Mouse (Mus musculus) mesoderm, embryonic 11.5 days (tissue): ENCODE data around the gene AC124108.1.

ENCODE experiments used
- DNase-seq: peaks from one replicate; pipeline ENCODE4 v3.0.0-alpha.2; 2012; ENCODE audit warnings: low read depth, low spot score

Gene AC124108.1

GRCm38 (mm10) chr1:132164780-132165518 is 26.3 kb upstream of the AC124108.1 start:
- peak; percentile 53 for DNase-seq

GRCm38 (mm10) chr1:132165859-132166258 is 25.4 kb upstream of the AC124108.1 start:
- no peak for DNase-seq

- DNase-seq = no peak
Observed at GRCm38 (mm10) chr1:132168115-132168767, 23.0 kb upstream of the AC124108.1 start.

GRCm38 (mm10) chr1:132170698-132171097 is 20.6 kb upstream of the AC124108.1 start:
- no peak for DNase-seq

GRCm38 (mm10) chr1:132171619-132172018 is 19.6 kb upstream of the AC124108.1 start:
- DNase-seq = no peak

- DNase-seq = no peak
Observed at GRCm38 (mm10) chr1:132186303-132186702, 5.0 kb upstream of the AC124108.1 start.

- no peak for DNase-seq
Observed at GRCm38 (mm10) chr1:132188442-132189066, 2.7 kb upstream of the AC124108.1 start.

GRCm38 (mm10) chr1:132189231-132189630 is 2.0 kb upstream of the AC124108.1 start:
- no peak for DNase-seq

GRCm38 (mm10) chr1:132190040-132190513 is 1.2 kb upstream of the AC124108.1 start:
- DNase-seq = peak; percentile 87

GRCm38 (mm10) chr1:132190621-132191092 is 600 bp upstream of the AC124108.1 start:
- no peak for DNase-seq

GRCm38 (mm10) chr1:132191786-132192680 is 776 bp downstream of the AC124108.1 start:
- DNase-seq = peak; percentile 62

GRCm38 (mm10) chr1:132193806-132194205 is 2.5 kb downstream of the AC124108.1 start:
- DNase-seq = no peak

- DNase-seq = no peak
Observed at GRCm38 (mm10) chr1:132194624-132195023, 3.4 kb downstream of the AC124108.1 start.

- DNase-seq = no peak
Observed at GRCm38 (mm10) chr1:132195100-132195499, 3.8 kb downstream of the AC124108.1 start.

GRCm38 (mm10) chr1:132195681-132196080 is 4.4 kb downstream of the AC124108.1 start:
- no peak for DNase-seq

GRCm38 (mm10) chr1:132196337-132196736 is 5.1 kb downstream of the AC124108.1 start:
- DNase-seq = no peak

- DNase-seq = no peak
Observed at GRCm38 (mm10) chr1:132197666-132198065, 6.4 kb downstream of the AC124108.1 start.

GRCm38 (mm10) chr1:132198401-132199071 is 7.3 kb downstream of the AC124108.1 start:
- DNase-seq = no peak

GRCm38 (mm10) chr1:132199244-132199643 is 8.0 kb downstream of the AC124108.1 start:
- no peak for DNase-seq

GRCm38 (mm10) chr1:132199934-132200333 is 8.7 kb downstream of the AC124108.1 start:
- DNase-seq = no peak
